Mouse (Mus musculus) lung, adult 2 months (tissue): Measurements from ENCODE around the gene Glt28d2.

Source experiments
- CTCF ChIP-seq: fragments of 200-500 bp; IDR thresholded peaks from 2 replicates; pipeline ENCODE4 v1.5.1; 2011; ENCODE audit warnings: mild to moderate bottlenecking, low read length, control low read depth; ENCODE audit not compliant: insufficient read depth
- POLR2A ChIP-seq: fragments of 200-500 bp; IDR thresholded peaks from 2 replicates; pipeline ENCODE4 v1.6.1; 2011; ENCODE audit warnings: low read depth, mild to moderate bottlenecking, control low read depth, low read length, borderline replicate concordance; ENCODE audit errors: extremely low read depth

- TF ChIP-seq CTCF (no peak), POLR2A (no peak)
Observed at GRCm38 (mm10) chr3:85930671-85931255, 43.4 kb upstream of the Glt28d2 start.
